Mouse (Mus musculus) G1E (cell line): Measurements from ENCODE around the gene Smarce1.

Experiments used
- CTCF ChIP-seq: IDR thresholded peaks from 2 replicates; pipeline ENCODE4 v1.5.1; 2012; ENCODE audit warnings: low read depth, low read length, inconsistent platforms, mixed read lengths
- GATA1 ChIP-seq: IDR thresholded peaks from 2 replicates; pipeline ENCODE4 v1.6.1; 2012; ENCODE audit warnings: borderline replicate concordance, low read length, inconsistent platforms, mixed read lengths
- TAL1 ChIP-seq: conservative IDR thresholded peaks from 2 replicates; pipeline ENCODE4 v1.6.1; 2012; ENCODE audit warnings: low read depth, low read length, inconsistent platforms, mixed read lengths

DNA sequence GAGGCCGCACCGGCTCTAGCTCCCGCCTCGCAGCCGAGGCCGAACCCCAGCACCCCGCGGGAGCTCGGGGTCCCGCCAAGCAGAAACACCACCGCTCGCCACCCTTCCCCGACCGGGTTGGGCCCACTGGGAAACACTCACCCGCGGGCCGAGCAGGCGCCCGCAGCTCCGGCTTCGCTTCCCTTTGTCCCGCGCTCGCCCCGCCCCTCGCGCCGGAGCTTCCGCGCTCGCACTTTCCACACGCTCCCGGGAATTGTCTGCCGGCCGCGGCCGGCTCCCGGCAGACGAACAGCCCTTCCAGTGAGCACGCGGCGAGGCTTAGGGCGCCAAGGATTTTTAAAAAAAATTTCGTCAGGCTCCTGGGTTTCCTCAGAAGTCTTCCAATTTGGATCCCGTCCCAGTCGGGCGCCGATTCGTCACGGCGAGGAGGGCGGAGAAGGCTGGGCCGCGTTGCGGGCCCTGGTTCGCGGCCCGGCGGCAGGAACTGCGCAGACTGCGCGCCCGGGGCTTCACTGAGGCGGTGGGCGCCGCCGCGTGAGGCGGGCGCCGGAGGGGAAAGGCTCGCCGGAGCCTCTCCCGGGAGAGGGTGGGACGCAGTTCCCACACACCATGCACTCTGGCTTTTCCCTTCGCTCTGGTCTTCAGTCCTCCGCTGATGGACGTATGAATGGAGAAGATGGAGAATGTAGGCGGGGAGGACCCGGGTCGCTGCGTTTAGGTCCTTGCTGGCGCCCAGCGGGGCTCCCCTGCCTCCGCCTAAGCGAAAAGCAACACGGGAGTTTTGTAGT, at the start of gene Smarce1:
- no peak for TF ChIP-seq CTCF
- no peak for TF ChIP-seq TAL1
- TF ChIP-seq GATA1 = no peak
